Mouse (Mus musculus) stomach, embryonic 14.5 days (tissue): ENCODE measurements around the gene Bbc3. TPM values are rescaled to one million over a fixed set of nuclear protein-coding genes. Genes with fewer than 3 reads are reported as not detected.
"Not testable (repeated sequence)": the region's sequence is repeated elsewhere in the genome, so short reads cannot be mapped to it uniquely, and the experiment has no call there.

ENCODE experiments used
- ATAC-seq: fragments of 200-750 bp; cut with Nextera tagmentation; 2 replicates; pipeline ENCODE4 v1.8.0; 2017; ENCODE audit warnings: low read depth, moderate TSS enrichment; ENCODE audit not compliant: insufficient number of reproducible peaks, insufficient read depth, low FRiP score
- H3K27ac ChIP-seq: fragments of 300-500 bp; sonication (generic); 2 replicates; pipeline ENCODE4 v1.5.1; 2014; ENCODE audit warnings: mild to moderate bottlenecking, low read length, moderate library complexity, mixed read lengths
- H3K27me3 ChIP-seq: fragments of 300-500 bp; sonication (generic); 2 replicates; pipeline ENCODE4 v1.6.1; 2014; ENCODE audit warnings: low read length, control low read depth, mixed read lengths; ENCODE audit not compliant: control insufficient read depth, insufficient read depth
- H3K36me3 ChIP-seq: fragments of 300-500 bp; sonication (generic); 2 replicates; pipeline ENCODE4 v1.6.1; 2014; ENCODE audit warnings: mild to moderate bottlenecking, control low read depth, low read length, moderate library complexity, mixed read lengths; ENCODE audit not compliant: control insufficient read depth, insufficient read depth
- H3K4me1 ChIP-seq: fragments of 300-500 bp; sonication (generic); 2 replicates; pipeline ENCODE4 v1.6.1; 2014; ENCODE audit warnings: low read length, control low read depth, mixed read lengths; ENCODE audit not compliant: control insufficient read depth, insufficient read depth
- H3K4me2 ChIP-seq: fragments of 300-500 bp; sonication (generic); replicated peaks from 2 replicates; pipeline ENCODE4 v1.6.1; 2014; ENCODE audit warnings: low read depth, low read length, control low read depth
- H3K4me3 ChIP-seq: fragments of 300-500 bp; sonication (generic); 2 replicates; pipeline ENCODE4 v1.5.1; 2014; ENCODE audit warnings: low read depth, low read length, control low read depth
- H3K9ac ChIP-seq: fragments of 300-500 bp; sonication (generic); replicated peaks from 2 replicates; pipeline ENCODE4 v1.6.1; 2014; ENCODE audit warnings: low read depth, mild to moderate bottlenecking, control low read depth, low read length, moderate library complexity, mixed read lengths
- H3K9me3 ChIP-seq: fragments of 300-500 bp; sonication (generic); 2 replicates; pipeline ENCODE4 v1.6.1; 2016; ENCODE audit warnings: low read depth, low read length, control low read depth; ENCODE audit not compliant: control insufficient read depth
- WGBS: fragments of 180-500 bp; shearing (Covaris S2); extraction: QIAGEN DNeasy Blood & Tissue Kit; methylation state at CpG from one replicate; pipeline ENCODE4 v1.1.7; 2014; 5-methylcytosine and 5-hydroxymethylcytosine counted together
- polyA plus RNA-seq: library from polyadenylated mRNA; unstranded; fragments of >200 nt; fragmentation: Nextera tagmentation; extraction: Ambion mirVana; gene quantifications from 2 replicates; pipeline ENCODE4 v1.2.1, GENCODE M21; 2014

Bbc3 gene
- polyA plus RNA-seq, 1 experiment from 2014 or later, result 5.2 TPM

DNA sequence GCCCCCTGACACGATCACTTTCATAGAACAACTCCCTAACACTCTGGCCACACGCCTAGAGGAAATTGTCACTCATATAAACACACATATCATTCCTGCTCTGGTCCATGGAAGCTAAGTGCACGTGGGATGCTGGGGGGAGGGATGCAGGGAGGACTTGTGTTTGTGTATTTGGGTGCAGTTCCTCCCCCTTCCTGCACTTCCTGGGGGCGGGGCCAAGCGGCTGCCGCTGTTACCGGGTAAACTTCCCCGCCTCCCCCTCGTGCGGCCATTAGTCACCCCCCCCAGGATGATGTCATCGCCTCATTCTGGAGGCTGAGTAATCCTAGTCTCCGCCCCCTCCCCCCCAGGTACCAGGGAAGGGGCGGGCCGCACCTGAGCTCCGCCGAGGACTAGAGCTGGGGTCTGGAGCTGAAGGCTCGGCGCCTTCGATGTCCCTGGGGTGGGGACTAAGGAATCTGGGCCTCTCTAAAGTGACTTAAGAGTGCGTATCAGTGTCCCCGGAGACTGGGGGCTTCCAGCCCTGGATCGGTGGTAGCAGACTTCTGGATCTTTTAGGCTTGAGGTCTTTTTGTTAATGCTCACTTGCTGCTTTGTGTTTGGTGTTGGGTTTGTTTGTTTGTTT is 11.3 kb upstream of the Bbc3 start:
- Histone ChIP-seq H3K9ac (peak overlapping the region; percentile 26; the same call in 1 of the 2 replicates), H3K27me3 (no peaks in the 10 kb centered on the region), H3K4me2 (peak overlapping the region; percentile 49), H3K4me1 (0 out of 2 replicates have a peak, but pooled peaks cover 9% of the 10 kb centered on the region), H3K4me3 (peak overlapping the region; percentile 16), H3K9me3 (no peaks in the 10 kb centered on the region), H3K36me3 (no peaks in the 10 kb centered on the region), H3K27ac (peak overlapping the region; percentile 61; the same call in 1 of the 2 replicates)
- WGBS, result 1% methylated on average over 22 of the region's 22 CpGs
- ATAC-seq, result peak; percentile 42

DNA sequence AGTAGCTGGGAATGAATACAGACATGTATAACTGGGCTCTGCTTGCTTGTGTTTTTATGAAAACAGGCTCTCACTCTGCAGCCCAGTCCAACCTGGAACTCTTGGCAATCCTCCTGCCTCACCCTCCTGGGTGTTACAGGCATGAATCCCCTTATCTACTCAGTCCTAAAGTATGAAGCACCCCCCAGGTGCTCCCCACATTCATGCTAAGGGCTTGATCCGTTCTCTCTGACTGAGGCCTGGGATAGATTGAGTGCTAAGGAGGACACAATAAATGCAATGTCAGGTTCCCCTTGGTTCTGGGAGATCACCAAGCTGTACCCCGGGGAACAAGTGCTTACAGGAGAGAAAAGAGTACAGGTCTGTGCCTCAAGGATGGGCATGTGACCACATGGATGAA is 10.6 kb upstream of the Bbc3 start:
- Histone ChIP-seq H3K27me3 (no peaks in the 10 kb centered on the region), H3K27ac (no peak overlapping the region), H3K36me3 (no peaks in the 10 kb centered on the region), H3K4me1 (0 out of 2 replicates have a peak, but pooled peaks cover 9% of the 10 kb centered on the region), H3K9ac (no peak overlapping the region), H3K9me3 (no peaks in the 10 kb centered on the region), H3K4me3 (no peak overlapping the region), H3K4me2 (no peak overlapping the region)
- 63% methylated on average over 2 of the region's 2 CpGs for WGBS
- no peak for ATAC-seq

DNA sequence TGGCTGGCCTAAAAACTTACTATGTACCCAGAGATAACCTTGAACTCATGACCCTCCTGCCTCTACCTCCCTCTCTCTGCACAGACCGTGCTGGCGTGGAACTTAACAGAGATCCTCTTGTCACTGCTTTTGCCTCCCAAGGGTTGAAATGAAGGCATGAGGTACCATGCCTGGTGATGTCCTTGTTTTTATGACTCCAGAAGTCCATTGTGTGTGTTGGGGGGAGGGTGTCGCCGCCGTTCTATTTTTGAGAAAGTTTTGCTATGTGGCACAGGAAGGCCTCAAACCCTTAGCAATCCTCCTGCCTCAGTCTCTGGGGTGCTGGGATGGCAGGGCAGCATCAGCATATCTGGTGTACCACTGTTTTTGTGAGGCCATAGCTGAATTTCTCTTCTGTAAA is 9.3 kb upstream of the Bbc3 start:
- no peaks in the 10 kb centered on the region for H3K9me3 ChIP-seq
- H3K27me3 ChIP-seq, result no peaks in the 10 kb centered on the region
- H3K36me3 ChIP-seq, result no peaks in the 10 kb centered on the region
- ATAC-seq, result no peak
- H3K27ac ChIP-seq, result no peak overlapping the region
- peak overlapping the region; percentile 71; the same call in 1 of the 2 replicates for H3K4me2 ChIP-seq
- WGBS, result 81% methylated on average over 5 of the region's 5 CpGs
- no peak overlapping the region for H3K9ac ChIP-seq
- H3K4me3 ChIP-seq, result no peak overlapping the region
- H3K4me1 ChIP-seq, result 0 out of 2 replicates have a peak, but pooled peaks cover 9% of the 10 kb centered on the region

DNA sequence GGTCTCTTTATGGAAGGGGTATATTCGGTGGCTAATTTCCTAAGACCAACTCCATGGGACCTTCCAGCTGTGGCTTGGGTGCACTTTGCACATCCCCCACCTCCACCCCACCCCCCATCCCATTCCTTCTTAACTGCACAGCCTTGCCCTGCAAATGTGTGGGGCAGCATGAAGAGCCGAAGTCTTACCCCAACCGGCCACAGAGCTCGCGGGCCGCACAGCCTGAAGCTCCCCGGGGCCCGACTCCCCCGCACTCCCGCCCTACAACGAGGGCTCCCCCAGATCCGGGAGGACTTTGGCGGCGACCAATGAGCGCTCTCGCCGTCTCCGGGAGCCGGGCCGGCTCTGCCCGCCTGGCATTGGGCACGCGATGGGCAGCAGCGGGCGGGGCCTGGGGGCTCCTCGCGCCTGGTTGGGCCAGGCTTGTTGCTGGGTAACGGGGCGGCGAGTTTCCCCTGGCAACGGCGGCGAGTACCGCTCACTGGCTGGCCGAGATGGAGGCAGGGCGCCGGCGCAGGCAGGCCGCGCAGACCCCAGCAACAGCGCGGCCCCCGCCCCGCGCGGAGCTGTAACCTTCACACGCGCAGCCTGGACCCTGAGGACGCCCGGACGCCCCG is 8.7 kb upstream of the Bbc3 start:
- ATAC-seq, result peak; percentile 66
- 1% methylated on average over 52 of the region's 52 CpGs for WGBS
- 0 out of 2 replicates have a peak, but pooled peaks cover 9% of the 10 kb centered on the region for H3K4me1 ChIP-seq
- no peaks in the 10 kb centered on the region for H3K27me3 ChIP-seq
- peak overlapping the region; percentile 1; the same call in 1 of the 2 replicates for H3K27ac ChIP-seq
- H3K36me3 ChIP-seq, result no peaks in the 10 kb centered on the region
- H3K4me3 ChIP-seq, result peak overlapping the region; percentile 31
- no peaks in the 10 kb centered on the region for H3K9me3 ChIP-seq
- peak overlapping the region; percentile 71 for H3K4me2 ChIP-seq
- 0 out of 2 replicates have a peak overlapping the region, but pooled peaks have one; percentile 7 for H3K9ac ChIP-seq

DNA sequence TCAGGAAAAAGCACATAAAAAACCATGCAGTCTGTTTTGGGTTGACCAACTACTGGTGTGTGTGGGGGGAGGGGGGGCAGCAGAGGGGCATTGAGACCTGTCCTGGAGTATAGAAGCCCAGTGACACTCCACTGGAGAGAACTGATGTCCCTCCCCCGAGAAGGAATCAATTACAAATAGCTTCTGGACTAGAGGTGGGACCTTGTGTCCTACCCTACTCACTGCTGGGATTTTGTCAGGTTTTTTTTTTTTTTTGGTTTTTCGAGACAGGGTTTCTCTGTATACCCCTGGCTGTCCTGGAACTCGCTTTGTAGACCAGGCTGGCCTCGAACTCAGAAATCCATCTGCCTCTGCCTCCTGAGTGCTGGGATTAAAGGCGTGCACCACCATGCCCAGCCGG is 1.1 kb upstream of the Bbc3 start:
- not testable (repeated sequence) for H3K27ac ChIP-seq, ATAC-seq, H3K4me3 ChIP-seq, H3K27me3 ChIP-seq, H3K36me3 ChIP-seq, H3K9ac ChIP-seq, H3K9me3 ChIP-seq, H3K4me2 ChIP-seq
- H3K4me1 ChIP-seq, result peaks cover 28% of the 10 kb centered on the region; the same call in 1 of the 2 replicates
- WGBS, result 71% methylated on average over 6 of the region's 6 CpGs

DNA sequence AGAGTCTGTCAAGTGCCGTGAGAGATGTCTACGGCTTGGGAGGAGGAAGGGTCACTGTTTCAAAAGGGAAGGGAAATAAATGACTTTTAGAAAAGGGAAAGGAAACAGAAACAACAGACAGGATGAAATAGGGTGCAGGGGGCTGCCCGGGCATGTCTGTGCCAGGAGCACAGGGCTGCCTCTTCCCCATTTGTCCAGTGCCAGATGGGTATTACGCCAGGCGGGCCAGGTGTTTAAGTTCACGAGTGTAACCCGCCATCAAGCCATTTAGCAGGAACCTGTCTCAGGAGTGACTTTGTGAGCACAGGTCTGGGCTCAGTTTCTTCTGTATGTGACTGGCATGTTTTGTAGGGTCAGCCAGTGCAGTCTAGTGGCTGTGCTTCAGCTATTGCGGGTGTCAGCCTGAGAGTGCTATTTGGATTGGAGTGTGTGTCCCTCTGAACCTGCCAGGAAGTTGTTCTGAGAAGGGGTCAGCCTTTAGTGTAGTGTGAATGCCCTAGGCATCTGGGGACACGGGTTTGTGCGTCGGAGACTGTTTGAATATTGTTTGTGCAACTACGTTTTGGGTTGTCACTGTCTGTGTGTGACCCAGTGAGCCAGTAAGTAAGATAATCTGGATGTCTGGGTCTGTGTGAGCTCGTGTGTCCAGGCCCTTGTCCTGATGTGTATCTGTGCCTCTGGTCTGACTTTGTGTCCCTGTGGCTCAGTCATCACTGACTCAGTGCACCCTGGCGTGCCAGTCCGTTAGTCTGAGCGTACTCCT is 543 bp downstream of the Bbc3 start:
- Histone ChIP-seq H3K9me3 (no peaks in the 10 kb centered on the region), H3K9ac (no peak overlapping the region), H3K4me1 (peaks cover 38% of the 10 kb centered on the region), H3K4me2 (peak overlapping the region; percentile 99), H3K27ac (peak overlapping the region; percentile 23; the same call in 1 of the 2 replicates), H3K27me3 (no peaks in the 10 kb centered on the region), H3K36me3 (no peaks in the 10 kb centered on the region), H3K4me3 (peak overlapping the region; percentile 70)
- no peak for ATAC-seq
- 33% methylated on average over 16 of the region's 16 CpGs for WGBS

DNA sequence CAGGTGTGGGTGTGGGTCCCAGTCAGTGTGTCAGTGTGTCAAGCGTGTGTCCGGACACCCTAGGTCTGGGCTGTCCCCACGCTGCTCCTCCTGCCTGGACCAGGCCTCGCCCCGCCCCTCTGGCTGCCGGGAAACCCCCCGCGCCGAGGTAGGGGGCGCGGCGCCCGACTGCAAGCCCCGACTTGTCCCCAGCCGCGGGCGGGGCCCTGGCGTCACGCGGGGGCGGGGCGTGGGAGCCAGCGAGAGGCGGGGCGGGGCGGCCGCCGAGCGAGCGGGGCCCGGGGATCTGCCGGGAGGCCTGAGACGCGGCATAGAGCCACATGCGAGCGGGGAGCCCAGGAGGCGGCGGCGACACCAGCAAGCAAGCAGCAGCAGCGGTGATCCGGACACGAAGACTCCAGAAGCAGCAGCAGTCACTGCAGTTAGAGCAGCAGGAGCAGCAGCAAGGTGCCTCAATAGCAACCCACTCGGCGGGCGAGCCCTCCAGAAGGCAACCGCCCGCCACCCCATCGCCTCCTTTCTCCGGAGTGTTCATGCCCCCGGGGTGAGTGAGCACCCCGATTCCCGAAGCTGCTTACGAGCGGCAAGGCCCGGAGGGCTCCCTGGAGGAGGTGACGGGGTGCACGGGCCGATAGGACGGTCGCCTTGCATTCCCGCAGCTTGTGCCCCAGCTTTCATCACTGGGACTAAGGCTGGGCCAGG is 1.3 kb downstream of the Bbc3 start:
- Histone ChIP-seq H3K9ac (peak overlapping the region; percentile 50), H3K36me3 (no peaks in the 10 kb centered on the region), H3K4me1 (peaks cover 38% of the 10 kb centered on the region), H3K9me3 (no peaks in the 10 kb centered on the region), H3K27ac (peak overlapping the region; percentile 23; the same call in 1 of the 2 replicates), H3K4me3 (peak overlapping the region; percentile 70), H3K27me3 (no peaks in the 10 kb centered on the region), H3K4me2 (peak overlapping the region; percentile 99)
- under 1% methylated on average over 56 of the region's 61 CpGs for WGBS
- ATAC-seq, result peak; percentile 30; the same call in 1 of the 2 replicates
